Mouse (Mus musculus) adrenal gland, postnatal 10 days (tissue): Measurements from ENCODE around the gene Gm16381. TPM values are rescaled to one million over a fixed set of nuclear protein-coding genes. Genes with fewer than 3 reads are reported as not detected.
"Not testable (repeated sequence)": the region's sequence is repeated elsewhere in the genome, so short reads cannot be mapped to it uniquely, and the experiment has no call there.

Source experiments
- DNase-seq: peaks from one replicate; pipeline ENCODE4 v3.0.0; 2021; ENCODE audit warnings: mixed read lengths
- long read RNA-seq, 2 experiments: library from polyadenylated mRNA; stranded (forward); transcript quantifications; one replicate each; pipeline ENCODE4 v2.0.0; 2021
- total RNA-seq, 2 experiments: library from RNA; stranded (reverse); gene quantifications; 2 replicates each; pipeline ENCODE4 v1.2.3; 2021

Gene Gm16381
- not detected for total RNA-seq
- long read RNA-seq, experiment 1 = 0 reads
- long read RNA-seq, experiment 2 = 0 reads

DNA sequence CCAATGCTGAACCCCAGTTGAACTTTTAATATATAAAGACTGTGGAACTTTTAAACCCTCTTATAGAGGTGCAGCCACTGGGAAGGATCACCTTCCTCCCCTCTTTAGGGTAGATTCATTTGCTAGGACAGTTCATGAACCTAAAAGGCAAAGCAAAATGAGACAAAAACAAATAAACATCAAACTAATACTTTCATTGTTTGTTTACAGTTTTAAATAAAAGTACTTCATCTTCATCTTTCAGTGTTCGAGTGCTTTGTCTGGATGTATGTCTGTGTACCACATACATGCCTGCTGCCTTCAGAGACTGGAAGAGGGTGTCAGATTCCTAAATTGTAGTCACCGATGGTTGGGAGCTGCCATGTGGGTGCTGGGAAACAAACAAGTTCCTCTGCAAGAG is at the start of gene Gm16381:
Gene Gm16381 (minus strand): TSS at position 101 of the 400 bp plus-strand sequence.
- not testable (repeated sequence) for DNase-seq

DNA sequence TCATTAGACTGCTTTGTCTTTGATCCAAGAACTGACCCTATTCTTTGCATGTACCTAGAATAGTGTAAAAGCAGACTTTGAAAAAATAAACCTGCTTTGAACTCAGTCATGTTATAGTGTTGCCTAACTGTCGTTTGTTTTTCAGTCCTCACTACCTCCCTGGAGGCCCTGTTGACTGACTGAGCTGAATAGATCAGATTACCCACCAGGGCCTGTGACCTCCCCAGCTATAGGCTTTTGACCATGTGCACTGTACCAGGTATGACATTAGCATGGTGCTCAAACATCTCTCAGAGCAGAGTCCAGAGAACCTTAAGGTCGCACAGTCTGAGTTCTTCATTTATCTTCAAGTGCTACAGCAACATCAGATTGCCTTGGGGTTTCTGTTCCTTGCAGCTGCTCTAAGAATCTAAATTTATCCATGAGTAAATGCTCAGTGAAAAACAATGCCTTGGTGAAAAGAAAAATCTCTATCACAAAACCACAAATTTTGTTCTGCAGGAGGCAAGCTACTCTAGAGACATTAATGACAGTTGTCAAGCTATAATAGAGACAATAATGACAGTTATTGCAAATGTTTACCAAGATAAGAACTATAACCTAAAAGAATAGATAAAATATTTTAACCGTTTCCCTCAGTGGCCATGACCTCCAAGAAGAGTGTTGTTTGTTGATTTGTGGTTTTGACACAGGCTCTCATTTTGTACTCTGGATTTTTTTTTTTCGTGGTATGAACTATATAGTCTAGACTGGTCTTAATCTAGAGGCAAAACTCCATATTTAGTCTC is 8.7 kb upstream of the Gm16381 start:
- not testable (repeated sequence) for DNase-seq

DNA sequence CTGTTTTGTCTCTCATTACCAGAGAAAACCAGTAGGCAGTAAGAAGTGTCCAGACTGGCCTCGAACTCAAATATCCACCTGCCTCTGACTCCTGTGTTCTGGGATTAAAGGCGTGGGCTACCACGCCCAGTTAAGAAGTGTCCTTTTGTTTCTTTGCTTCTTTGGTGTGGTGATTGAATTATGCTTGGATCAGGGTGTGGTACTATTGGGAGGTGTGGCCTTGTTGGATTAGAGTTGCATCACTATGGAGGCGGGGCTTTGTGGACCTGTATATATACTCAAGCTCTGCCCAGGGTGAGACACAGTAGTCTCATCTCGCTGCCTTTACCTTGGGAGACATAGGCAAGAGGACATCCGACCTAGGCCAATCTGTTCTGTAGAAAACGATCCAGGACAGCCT is 25.9 kb downstream of the Gm16381 start, which contains the start of gene Gm4027:
Gene Gm4027 (plus strand): TSS at position 301 of the 400 bp plus-strand sequence.
- DNase-seq = not testable (repeated sequence)

DNA sequence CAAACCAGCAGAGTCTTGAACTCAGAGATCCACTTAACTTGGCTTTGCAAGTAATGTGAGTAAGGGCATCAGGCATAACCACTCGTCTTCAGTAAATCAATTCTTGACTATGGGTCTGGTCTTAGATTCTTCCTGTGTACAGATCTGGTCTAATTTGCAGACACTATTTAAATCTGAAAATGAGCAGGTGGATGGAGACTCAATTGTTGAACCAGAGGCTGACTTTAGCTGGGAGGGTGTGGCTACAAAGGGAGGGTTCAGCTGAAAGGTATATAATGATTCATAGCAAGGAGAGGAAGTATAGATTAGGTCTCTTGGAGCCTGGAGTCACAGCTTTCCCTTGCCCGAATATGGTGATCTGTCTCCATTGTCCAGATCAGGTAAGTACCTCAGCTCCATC is 42.0 kb downstream of the Gm16381 start, which contains the start of gene Oog1:
Gene Oog1 (plus strand): TSS at position 301 of the 400 bp plus-strand sequence.
- not testable (repeated sequence) for DNase-seq

DNA sequence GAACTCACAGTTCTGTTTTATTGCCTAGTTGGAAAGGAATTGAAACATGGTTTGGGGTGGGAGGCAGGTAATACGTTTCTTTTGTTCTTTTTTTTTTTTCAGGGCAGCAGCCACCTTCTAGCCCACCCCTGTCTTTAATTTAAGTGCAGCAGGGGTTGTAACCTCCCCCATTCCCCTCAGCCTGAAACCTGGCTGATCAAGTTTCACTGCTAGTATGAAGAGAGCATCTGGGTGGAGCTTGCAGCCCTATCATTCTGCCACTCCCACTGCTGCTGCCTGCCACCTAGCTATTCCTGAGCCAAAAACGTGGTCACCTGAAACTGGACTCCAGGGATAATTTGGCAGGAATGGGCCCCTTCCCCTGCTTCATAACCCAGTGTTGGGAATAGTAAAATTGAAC is 43.0 kb downstream of the Gm16381 start:
- not testable (repeated sequence) for DNase-seq

Other genes with a start within 250 kb of the Gm16381 start
- 100 to 1,000 TPM; 186 to 195 TPM for gene Slirp, start 200.7 kb downstream of the Gm16381 start, total RNA-seq
- gene Alkbh1, start 200.6 kb downstream of the Gm16381 start, total RNA-seq = 10 to 100 TPM; 23.9 to 24.3 TPM
- gene Snw1, start 172.3 kb downstream of the Gm16381 start, total RNA-seq = 10 to 100 TPM; 58.2 to 61.2 TPM
- gene Gm5788, start 149.9 kb downstream of the Gm16381 start, total RNA-seq = not detected
- gene Gm8300, start 130.3 kb downstream of the Gm16381 start, total RNA-seq = not detected
- not detected for gene Oog1, start 41.9 kb downstream of the Gm16381 start, total RNA-seq
- gene Gm4027, start 25.8 kb downstream of the Gm16381 start, total RNA-seq = not detected
- not detected for gene Gm21319, start 131.1 kb upstream of the Gm16381 start, total RNA-seq
- not detected for gene Gm21936, start 150.9 kb upstream of the Gm16381 start, total RNA-seq
- gene BB287469, start 172.0 kb upstream of the Gm16381 start, total RNA-seq = not detected
- not detected for gene Gm2001, start 197.7 kb upstream of the Gm16381 start, total RNA-seq
- not detected for gene Gm2016, start 229.5 kb upstream of the Gm16381 start, total RNA-seq